Mouse (Mus musculus): ENCODE measurements around the gene Plekho2.

DNA sequence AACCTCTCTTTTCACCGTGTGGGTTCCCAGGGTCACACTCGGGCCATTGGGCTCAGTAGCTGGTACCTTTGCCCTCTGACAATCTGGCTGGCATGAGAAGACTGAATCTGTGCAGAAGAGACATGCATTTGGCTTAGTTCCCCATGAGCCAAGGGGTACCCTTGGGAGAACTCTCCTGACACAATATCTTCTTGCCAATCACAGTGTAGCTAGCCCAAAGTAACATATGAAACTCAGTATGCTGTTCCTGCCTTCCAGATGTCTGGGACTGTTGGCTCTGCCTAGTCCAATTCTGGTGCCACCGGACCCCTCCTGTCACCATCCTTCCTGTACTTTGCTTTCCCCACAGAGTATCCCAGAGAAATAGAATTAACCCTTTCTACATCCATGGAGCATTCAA lies 30.7 kb downstream of the Plekho2 start:
- TF ChIP-seq CTCF (IDR thresholded peaks at IDR 0.05; ENCODE audit: low read depth, low read length) (no peak), POLR2A (IDR thresholded peaks at IDR 0.05; ENCODE audit: extremely low read depth, insufficient read depth, low read length) (no peak)

All from liver, adult 2 months (tissue).